Mouse (Mus musculus) embryonic facial prominence, embryonic 11.5 days (tissue): ENCODE results near the gene Otud4. TPM values are rescaled to one million over a fixed set of nuclear protein-coding genes. Genes with fewer than 3 reads are reported as not detected.

Source experiments
- ATAC-seq: fragments of 200-750 bp; cut with Nextera tagmentation; replicated peaks from 2 replicates; pipeline ENCODE4 v1.8.0; 2017; ENCODE audit warnings: low read depth; ENCODE audit not compliant: insufficient number of reproducible peaks, low FRiP score, low TSS enrichment
- DNase-seq: peaks from one replicate; pipeline ENCODE4 v3.0.0-alpha.2; 2015; ENCODE audit warnings: low spot score
- H3K27ac ChIP-seq: fragments of 300-500 bp; sonication (generic); replicated peaks from 2 replicates; pipeline ENCODE4 v1.5.1; 2014; ENCODE audit warnings: mild to moderate bottlenecking, low read depth, low read length, control low read depth
- H3K27me3 ChIP-seq: fragments of 300-500 bp; sonication (generic); 2 replicates; pipeline ENCODE4 v1.6.1; 2014; ENCODE audit warnings: mild to moderate bottlenecking, low read length, moderate library complexity, mixed read lengths; ENCODE audit not compliant: control insufficient read depth, insufficient read depth
- H3K36me3 ChIP-seq: fragments of 300-500 bp; sonication (generic); replicated peaks from 2 replicates; pipeline ENCODE4 v1.6.1; 2014; ENCODE audit warnings: low read depth, mild to moderate bottlenecking, low read length, moderate library complexity, mixed read lengths; ENCODE audit not compliant: control insufficient read depth, insufficient read depth
- H3K4me1 ChIP-seq: fragments of 300-500 bp; sonication (generic); 2 replicates; pipeline ENCODE4 v1.6.1; 2014; ENCODE audit warnings: low read length, mixed read lengths; ENCODE audit not compliant: control insufficient read depth, insufficient read depth
- H3K4me2 ChIP-seq: fragments of 300-500 bp; sonication (generic); 2 replicates; pipeline ENCODE4 v1.6.1; 2014; ENCODE audit warnings: low read depth, mild to moderate bottlenecking, control low read depth, low read length, moderate library complexity
- H3K4me3 ChIP-seq: fragments of 300-500 bp; sonication (generic); 2 replicates; pipeline ENCODE4 v1.5.1; 2014; ENCODE audit warnings: low read depth, low read length, control low read depth
- H3K9ac ChIP-seq: fragments of 300-500 bp; sonication (generic); replicated peaks from 2 replicates; pipeline ENCODE4 v1.6.1; 2014; ENCODE audit warnings: mild to moderate bottlenecking, control low read depth, low read length
- H3K9me3 ChIP-seq: fragments of 300-500 bp; sonication (generic); replicated peaks from 2 replicates; pipeline ENCODE4 v1.6.1; 2016; ENCODE audit warnings: mild to moderate bottlenecking, low read length, inconsistent platforms, mixed read lengths; ENCODE audit not compliant: control insufficient read depth
- WGBS: fragments of 180-500 bp; shearing (Covaris S2); extraction: QIAGEN DNeasy Blood & Tissue Kit; methylation state at CpG from one replicate; pipeline ENCODE4 v1.1.7; 2014; 5-methylcytosine and 5-hydroxymethylcytosine counted together
- polyA plus RNA-seq: library from polyadenylated mRNA; unstranded; fragments of >200 nt; fragmentation: Nextera tagmentation; extraction: Ambion mirVana; gene quantifications from 2 replicates; pipeline ENCODE4 v1.2.1, GENCODE M21; 2014

The Otud4 gene
- polyA plus RNA-seq, 1 experiment from 2014 or later = 22.9 TPM

- ATAC-seq = no peak
- Histone ChIP-seq H3K4me3 (no peak overlapping the region), H3K9me3 (no peaks in the 10 kb centered on the region), H3K27me3 (no peaks in the 10 kb centered on the region), H3K4me1 (no peaks in the 10 kb centered on the region), H3K36me3 (no peaks in the 10 kb centered on the region), H3K27ac (no peak overlapping the region), H3K9ac (no peak overlapping the region), H3K4me2 (no peak overlapping the region)
- WGBS = 76% methylated on average over 4 of the region's 4 CpGs
- DNase-seq = no peak
These were observed 15.0 kb upstream of the Otud4 start for GRCm38 (mm10) chr8:79624416-79624815.

GRCm38 (mm10) chr8:79626213-79626612 is 13.2 kb upstream of the Otud4 start:
- DNase-seq (no peak), ATAC-seq (no peak)
- Histone ChIP-seq H3K4me2 (no peak overlapping the region), H3K27ac (no peak overlapping the region), H3K27me3 (no peaks in the 10 kb centered on the region), H3K4me3 (no peak overlapping the region), H3K4me1 (no peaks in the 10 kb centered on the region), H3K36me3 (no peaks in the 10 kb centered on the region), H3K9ac (no peak overlapping the region), H3K9me3 (no peaks in the 10 kb centered on the region)
- WGBS = 79% methylated on average over 5 of the region's 5 CpGs

GRCm38 (mm10) chr8:79635491-79635890 is 3.9 kb upstream of the Otud4 start:
- no peak overlapping the region for H3K4me3 ChIP-seq
- H3K36me3 ChIP-seq = no peaks in the 10 kb centered on the region
- no peak for DNase-seq
- no peaks in the 10 kb centered on the region for H3K4me1 ChIP-seq
- no peak overlapping the region for H3K4me2 ChIP-seq
- no peak overlapping the region for H3K9ac ChIP-seq
- no peak for ATAC-seq
- H3K9me3 ChIP-seq = no peaks in the 10 kb centered on the region
- H3K27me3 ChIP-seq = no peaks in the 10 kb centered on the region
- no peak overlapping the region for H3K27ac ChIP-seq
- WGBS = 88% methylated on average over 1 of the region's 1 CpGs

- ATAC-seq (no peak), DNase-seq (no peak)
- H3K27ac ChIP-seq = no peak overlapping the region
- no peaks in the 10 kb centered on the region for H3K9me3 ChIP-seq
- H3K4me3 ChIP-seq = no peak overlapping the region
- H3K9ac ChIP-seq = no peak overlapping the region
- no peak overlapping the region for H3K4me2 ChIP-seq
- H3K36me3 ChIP-seq = no peaks in the 10 kb centered on the region
- no peaks in the 10 kb centered on the region for H3K4me1 ChIP-seq
- 91% methylated on average over 1 of the region's 1 CpGs for WGBS
- H3K27me3 ChIP-seq = no peaks in the 10 kb centered on the region
These were observed 3.3 kb upstream of the Otud4 start for GRCm38 (mm10) chr8:79636151-79636550.

GRCm38 (mm10) chr8:79637237-79637636 is 2.2 kb upstream of the Otud4 start:
- WGBS = 84% methylated on average over 3 of the region's 3 CpGs
- DNase-seq (no peak), ATAC-seq (no peak)
- no peaks in the 10 kb centered on the region for H3K36me3 ChIP-seq
- H3K4me2 ChIP-seq = no peak overlapping the region
- no peak overlapping the region for H3K4me3 ChIP-seq
- H3K4me1 ChIP-seq = no peaks in the 10 kb centered on the region
- no peak overlapping the region for H3K27ac ChIP-seq
- no peak overlapping the region for H3K9ac ChIP-seq
- no peaks in the 10 kb centered on the region for H3K27me3 ChIP-seq
- H3K9me3 ChIP-seq = no peaks in the 10 kb centered on the region

- no peaks in the 10 kb centered on the region for H3K4me1 ChIP-seq
- DNase-seq (no peak), ATAC-seq (no peak)
- H3K9ac ChIP-seq = peak overlapping the region; percentile 73
- H3K27me3 ChIP-seq = no peaks in the 10 kb centered on the region
- H3K4me3 ChIP-seq = peak overlapping the region; percentile 92
- H3K36me3 ChIP-seq = no peaks in the 10 kb centered on the region
- H3K9me3 ChIP-seq = no peaks in the 10 kb centered on the region
- WGBS = 11% methylated on average over 11 of the region's 11 CpGs
- no peak overlapping the region for H3K27ac ChIP-seq
- peak overlapping the region; percentile 73 for H3K4me2 ChIP-seq
These were observed 1.3 kb upstream of the Otud4 start for GRCm38 (mm10) chr8:79638001-79638706.

- H3K36me3 ChIP-seq = no peaks in the 10 kb centered on the region
- no peaks in the 10 kb centered on the region for H3K27me3 ChIP-seq
- peak overlapping the region; percentile 73 for H3K4me2 ChIP-seq
- WGBS = under 1% methylated on average over 76 of the region's 77 CpGs
- DNase-seq = peak; percentile 98
- peak overlapping the region; percentile 92 for H3K4me3 ChIP-seq
- peak overlapping the region; percentile 89 for H3K9ac ChIP-seq
- no peaks in the 10 kb centered on the region for H3K9me3 ChIP-seq
- no peaks in the 10 kb centered on the region for H3K4me1 ChIP-seq
- peak; percentile 100 for ATAC-seq
- H3K27ac ChIP-seq = peak overlapping the region; percentile 90
These were observed 490 bp upstream of the Otud4 start for GRCm38 (mm10) chr8:79638707-79639549.

GRCm38 (mm10) chr8:79641119-79641518 is 1.7 kb downstream of the Otud4 start:
- Histone ChIP-seq H3K9ac (no peak overlapping the region; the same call in 1 of the 2 replicates), H3K36me3 (no peaks in the 10 kb centered on the region), H3K27ac (no peak overlapping the region), H3K4me2 (peak overlapping the region; percentile 67), H3K4me1 (no peaks in the 10 kb centered on the region), H3K9me3 (no peaks in the 10 kb centered on the region), H3K4me3 (peak overlapping the region; percentile 92), H3K27me3 (no peaks in the 10 kb centered on the region)
- 36% methylated on average over 1 of the region's 1 CpGs for WGBS
- DNase-seq (no peak), ATAC-seq (no peak)
